Mouse (Mus musculus): ENCODE data around the gene Ptch1. TPM values are rescaled to one million over a fixed set of nuclear protein-coding genes. Genes with fewer than 3 reads are reported as not detected.

Ptch1 gene
- polyA plus RNA-seq, 1 experiment from 2014 or later = 17.5 TPM

- WGBS = 30% methylated on average over 7 of the region's 7 CpGs
- Histone ChIP-seq H3K4me2 (peak overlapping the region; percentile 5; the same call in 1 of the 2 replicates), H3K27ac (replicated peaks) (0 out of 2 replicates have a peak overlapping the region, but pooled peaks have one; percentile 37), H3K27me3 (replicated peaks) (no peaks in the 10 kb centered on the region), H3K4me3 (replicated peaks) (no peak overlapping the region), H3K4me1 (peaks cover 36% of the 10 kb centered on the region), H3K36me3 (peaks cover 34% of the 10 kb centered on the region), H3K9ac (replicated peaks) (no peak overlapping the region), H3K9me3 (replicated peaks) (no peaks in the 10 kb centered on the region)
- no peak for ATAC-seq (ENCODE audit: low FRiP score)
Observed at GRCm38 (mm10) chr13:63545291-63545690, 28.1 kb downstream of the Ptch1 start.

- H3K4me1 ChIP-seq = peaks cover 33% of the 10 kb centered on the region
- no peak overlapping the region; the same call in 1 of the 2 replicates for H3K9ac ChIP-seq (replicated peaks)
- H3K4me3 ChIP-seq (replicated peaks) = no peak overlapping the region
- H3K4me2 ChIP-seq = peak overlapping the region; percentile 5; the same call in 1 of the 2 replicates
- no peaks in the 10 kb centered on the region for H3K27me3 ChIP-seq (replicated peaks)
- peak overlapping the region; percentile 37; the same call in 1 of the 2 replicates for H3K27ac ChIP-seq (replicated peaks)
- no peak for ATAC-seq (ENCODE audit: low FRiP score)
- 41% methylated on average over 5 of the region's 5 CpGs for WGBS
- H3K9me3 ChIP-seq (replicated peaks) = no peaks in the 10 kb centered on the region
- peaks cover 36% of the 10 kb centered on the region for H3K36me3 ChIP-seq
Observed at GRCm38 (mm10) chr13:63544967-63545253, 28.5 kb downstream of the Ptch1 start.

- H3K4me1 ChIP-seq = peaks cover 29% of the 10 kb centered on the region
- H3K27me3 ChIP-seq (replicated peaks) = no peaks in the 10 kb centered on the region
- no peaks in the 10 kb centered on the region for H3K9me3 ChIP-seq (replicated peaks)
- no peak overlapping the region; the same call in 1 of the 2 replicates for H3K9ac ChIP-seq (replicated peaks)
- no peak overlapping the region for H3K4me2 ChIP-seq
- peak; percentile 33; the same call in 1 of the 2 replicates for ATAC-seq (ENCODE audit: low FRiP score)
- WGBS = 31% methylated on average over 13 of the region's 13 CpGs
- H3K36me3 ChIP-seq = peaks cover 42% of the 10 kb centered on the region
- peak overlapping the region; percentile 37 for H3K27ac ChIP-seq (replicated peaks)
- no peak overlapping the region for H3K4me3 ChIP-seq (replicated peaks)
Observed at GRCm38 (mm10) chr13:63544119-63544966, 29.1 kb downstream of the Ptch1 start.

- Histone ChIP-seq H3K27me3 (replicated peaks) (no peaks in the 10 kb centered on the region), H3K4me1 (peaks cover 22% of the 10 kb centered on the region), H3K27ac (replicated peaks) (peak overlapping the region; percentile 23; the same call in 1 of the 2 replicates), H3K4me2 (no peak overlapping the region), H3K36me3 (peaks cover 51% of the 10 kb centered on the region), H3K4me3 (replicated peaks) (no peak overlapping the region), H3K9ac (replicated peaks) (no peak overlapping the region), H3K9me3 (replicated peaks) (no peaks in the 10 kb centered on the region)
- ATAC-seq (ENCODE audit: low FRiP score) = no peak
- 58% methylated on average over 6 of the region's 6 CpGs for WGBS
Observed at GRCm38 (mm10) chr13:63543459-63543858, 29.9 kb downstream of the Ptch1 start.

GRCm38 (mm10) chr13:63542796-63543384, 30.5 kb downstream of the Ptch1 start:
- Histone ChIP-seq H3K36me3 (peaks cover 56% of the 10 kb centered on the region), H3K4me2 (no peak overlapping the region), H3K4me1 (peaks cover 19% of the 10 kb centered on the region), H3K9ac (replicated peaks) (no peak overlapping the region), H3K27ac (replicated peaks) (peak overlapping the region; percentile 23; the same call in 1 of the 2 replicates), H3K4me3 (replicated peaks) (no peak overlapping the region), H3K27me3 (replicated peaks) (no peaks in the 10 kb centered on the region), H3K9me3 (replicated peaks) (no peaks in the 10 kb centered on the region)
- 53% methylated on average over 3 of the region's 3 CpGs for WGBS
- ATAC-seq (ENCODE audit: low FRiP score) = no peak

GRCm38 (mm10) chr13:63541510-63541909, 31.9 kb downstream of the Ptch1 start:
- Histone ChIP-seq H3K9me3 (replicated peaks) (no peaks in the 10 kb centered on the region), H3K4me1 (peaks cover 19% of the 10 kb centered on the region), H3K9ac (replicated peaks) (no peak overlapping the region), H3K4me3 (replicated peaks) (no peak overlapping the region), H3K36me3 (peaks cover 66% of the 10 kb centered on the region), H3K27me3 (replicated peaks) (no peaks in the 10 kb centered on the region), H3K27ac (replicated peaks) (no peak overlapping the region), H3K4me2 (no peak overlapping the region)
- ATAC-seq (ENCODE audit: low FRiP score) = no peak

- no peaks in the 10 kb centered on the region for H3K27me3 ChIP-seq (replicated peaks)
- H3K36me3 ChIP-seq = peaks cover 75% of the 10 kb centered on the region
- no peak overlapping the region for H3K9ac ChIP-seq (replicated peaks)
- no peak overlapping the region for H3K27ac ChIP-seq (replicated peaks)
- no peak for ATAC-seq (ENCODE audit: low FRiP score)
- no peaks in the 10 kb centered on the region for H3K9me3 ChIP-seq (replicated peaks)
- peaks cover 13% of the 10 kb centered on the region for H3K4me1 ChIP-seq
- WGBS = 76% methylated on average over 12 of the region's 12 CpGs
- no peak overlapping the region for H3K4me3 ChIP-seq (replicated peaks)
- H3K4me2 ChIP-seq = no peak overlapping the region
Observed at GRCm38 (mm10) chr13:63540584-63540983, 32.8 kb downstream of the Ptch1 start.

- ATAC-seq (ENCODE audit: low FRiP score) = no peak
- Histone ChIP-seq H3K4me1 (0 out of 2 replicates have a peak, but pooled peaks cover 10% of the 10 kb centered on the region), H3K4me2 (no peak overlapping the region), H3K27ac (replicated peaks) (no peak overlapping the region), H3K9ac (replicated peaks) (no peak overlapping the region), H3K4me3 (replicated peaks) (no peak overlapping the region), H3K9me3 (replicated peaks) (no peaks in the 10 kb centered on the region), H3K27me3 (replicated peaks) (no peaks in the 10 kb centered on the region), H3K36me3 (peaks cover 90% of the 10 kb centered on the region)
- 78% methylated on average over 4 of the region's 4 CpGs for WGBS
Observed at GRCm38 (mm10) chr13:63534981-63535380, 38.4 kb downstream of the Ptch1 start.

- Histone ChIP-seq H3K36me3 (peaks cover 64% of the 10 kb centered on the region), H3K27ac (replicated peaks) (no peak overlapping the region), H3K4me3 (replicated peaks) (no peak overlapping the region), H3K4me2 (no peak overlapping the region), H3K27me3 (replicated peaks) (no peaks in the 10 kb centered on the region), H3K9ac (replicated peaks) (no peak overlapping the region), H3K4me1 (peaks cover 45% of the 10 kb centered on the region), H3K9me3 (replicated peaks) (no peaks in the 10 kb centered on the region)
- WGBS = 56% methylated on average over 9 of the region's 9 CpGs
- no peak for ATAC-seq (ENCODE audit: low FRiP score)
Observed at GRCm38 (mm10) chr13:63530857-63531256, 42.5 kb downstream of the Ptch1 start.

- Histone ChIP-seq H3K4me3 (replicated peaks) (no peak overlapping the region), H3K27ac (replicated peaks) (peak overlapping the region; percentile 23; the same call in 1 of the 2 replicates), H3K27me3 (replicated peaks) (no peaks in the 10 kb centered on the region), H3K9me3 (replicated peaks) (no peaks in the 10 kb centered on the region), H3K9ac (replicated peaks) (no peak overlapping the region), H3K4me2 (no peak overlapping the region), H3K4me1 (peaks cover 49% of the 10 kb centered on the region), H3K36me3 (peaks cover 60% of the 10 kb centered on the region)
- WGBS = 32% methylated on average over 3 of the region's 3 CpGs
- ATAC-seq (ENCODE audit: low FRiP score) = no peak
Observed at GRCm38 (mm10) chr13:63530371-63530764, 43.0 kb downstream of the Ptch1 start.

GRCm38 (mm10) chr13:63529602-63530370, 43.6 kb downstream of the Ptch1 start:
- Histone ChIP-seq H3K4me3 (replicated peaks) (no peak overlapping the region), H3K4me2 (no peak overlapping the region), H3K27me3 (replicated peaks) (no peaks in the 10 kb centered on the region), H3K9ac (replicated peaks) (no peak overlapping the region), H3K4me1 (peaks cover 55% of the 10 kb centered on the region), H3K9me3 (replicated peaks) (no peaks in the 10 kb centered on the region), H3K36me3 (peaks cover 59% of the 10 kb centered on the region), H3K27ac (replicated peaks) (peak overlapping the region; percentile 23; the same call in 1 of the 2 replicates)
- no peak for ATAC-seq (ENCODE audit: low FRiP score)
- WGBS = 51% methylated on average over 3 of the region's 3 CpGs
